ENCODE assay signal across 16 mouse cellular contexts in the genomic region with DNA sequence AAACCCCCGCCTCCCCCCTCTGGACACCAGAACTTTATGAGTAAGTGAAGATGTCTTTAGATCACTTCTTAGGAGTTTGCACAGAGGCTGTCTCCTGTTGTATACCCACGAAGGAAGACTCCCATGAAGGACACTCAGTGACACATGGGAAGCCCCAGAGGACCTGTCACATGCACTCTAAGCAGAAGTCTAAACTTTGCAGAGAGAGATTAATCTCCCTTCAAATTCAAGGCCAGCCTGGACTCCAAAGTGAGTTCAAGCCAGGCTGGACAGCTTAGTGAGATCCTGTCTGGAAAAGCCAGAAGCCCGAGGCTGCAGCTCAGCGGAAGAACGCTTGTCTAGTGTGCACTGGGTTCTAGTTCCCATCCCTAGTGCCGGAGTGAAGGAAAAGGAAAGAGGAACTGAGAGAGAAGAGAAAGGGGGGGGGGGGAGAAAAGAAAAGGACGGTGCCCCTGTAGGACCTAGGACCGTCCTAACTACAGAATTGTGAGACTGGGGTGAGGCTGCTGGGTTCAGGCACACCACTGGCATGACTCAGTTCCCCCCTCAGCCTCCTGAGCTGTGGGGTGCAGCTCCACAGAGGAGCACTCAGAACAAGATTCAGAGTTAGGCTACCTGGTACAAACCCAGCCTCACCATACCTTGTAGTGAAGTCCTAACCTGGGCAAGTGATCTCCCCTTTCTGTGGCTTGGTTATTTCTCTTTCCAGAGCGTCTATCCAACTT. TPM values are rescaled to one million over a fixed set of nuclear protein-coding genes. Genes with fewer than 3 reads are reported as not detected.
DNase-seq lines count a peak whose midpoint lies in the region; ATAC-seq and TF ChIP-seq lines count a peak whose summit lies in the region.
"Had no signal": no experiment of that assay in that cellular context is flagged by ENCODE, and none has a peak within 500 bp of the region (broad histone marks: within the 10 kb centered on the region; RNA-seq: fewer than 3 reads in every experiment).

No protein-coding gene starts in this region.

- H3K27me3 ChIP-seq in heart, adult 2 months (ENCODE audit: control insufficient read depth, insufficient read depth, low read length): no peaks in the 10 kb centered on the region
- H3K27me3 ChIP-seq in liver, postnatal 0 days (ENCODE audit: insufficient read depth, low read length): no peaks in the 10 kb centered on the region
- H3K27me3 ChIP-seq: heart, embryonic 15.5 days had no signal

- WGBS in heart, adult 2 months: 78% methylated on average over 9 of the region's 9 CpGs
- WGBS in liver, postnatal 0 days (ENCODE audit: insufficient replicate concordance): 48% methylated on average over 9 of the region's 9 CpGs

- no peak for ATAC-seq in liver, postnatal 0 days
- ATAC-seq: forebrain, postnatal 0 days had no signal

- H3K27ac ChIP-seq in heart, adult 2 months: peak overlapping the region; percentile 90
- peak overlapping the region; percentile 61 for H3K27ac ChIP-seq in liver, postnatal 0 days (ENCODE audit: low read depth)
- peak overlapping the region; percentile 99 for H3K27ac ChIP-seq in brown adipose tissue, adult 24 weeks (replicated peaks; ENCODE audit: low read depth, low read length)
- H3K27ac ChIP-seq: heart, embryonic 15.5 days had no signal

- no peaks in the 10 kb centered on the region for H3K36me3 ChIP-seq in heart, adult 2 months (ENCODE audit: control insufficient read depth, insufficient read depth, low read length)
- H3K36me3 ChIP-seq in liver, postnatal 0 days (replicated peaks; ENCODE audit: insufficient read depth, low read length): no peaks in the 10 kb centered on the region
- H3K36me3 ChIP-seq: heart, embryonic 15.5 days had no signal

- peaks cover 3% of the 10 kb centered on the region; the same call in 1 of the 2 replicates for H3K4me1 ChIP-seq in heart, adult 2 months (ENCODE audit: control insufficient read depth, insufficient read depth, low read length)
- peaks cover 37% of the 10 kb centered on the region for H3K4me1 ChIP-seq in liver, postnatal 0 days (ENCODE audit: insufficient read depth)
- H3K4me1 ChIP-seq in brown adipose tissue, adult 24 weeks (ENCODE audit: control insufficient read depth, insufficient read depth, insufficient read length, low read length): peaks cover 22% of the 10 kb centered on the region

- intact Hi-C loops in heart, adult 2 months (cut with DNase I): loop anchor here (2.0 to 5.0 kb wide), 2 partner anchors 17 to 37 kb away; a partner anchor contains a TSS

- TF ChIP-seq EP300 in heart, adult 2 months (IDR thresholded peaks at IDR 0.05; ENCODE audit: insufficient read depth, low read depth, low read length): no peak
- TF ChIP-seq EP300 in liver, postnatal 0 days (IDR thresholded peaks at IDR 0.05; ENCODE audit: low read depth): no peak

- TF ChIP-seq CTCF in heart, adult 2 months (IDR thresholded peaks at IDR 0.05): no peak
- TF ChIP-seq CTCF in liver, postnatal 0 days (IDR thresholded peaks at IDR 0.05; ENCODE audit: low read depth): no peak

- no peak for TF ChIP-seq POLR2A in heart, adult 2 months (IDR thresholded peaks at IDR 0.05; ENCODE audit: insufficient read depth, low read depth, low read length)

- no peak overlapping the region for H3K4me2 ChIP-seq in liver, postnatal 0 days (ENCODE audit: low read depth, low read length)
- H3K4me2 ChIP-seq: heart, embryonic 15.5 days had no signal

- H3K4me3 ChIP-seq in heart, adult 2 months: no peak overlapping the region
- H3K4me3 ChIP-seq in liver, postnatal 0 days (ENCODE audit: low read depth, low read length): no peak overlapping the region
- H3K4me3 ChIP-seq in brown adipose tissue, adult 24 weeks (ENCODE audit: insufficient read depth, low read depth, low read length): no peak overlapping the region
- H3K4me3 ChIP-seq: heart, embryonic 15.5 days had no signal

- no peak overlapping the region for H3K9ac ChIP-seq in heart, adult 2 months (ENCODE audit: low read depth, low read length)
- H3K9ac ChIP-seq in liver, postnatal 0 days (replicated peaks): no peak overlapping the region; the same call in 1 of the 2 replicates
- H3K9ac ChIP-seq: forebrain, postnatal 0 days; heart, embryonic 15.5 days had no signal

- DNase-seq in heart, adult 2 months: peak in 1 of 2 experiments; percentile 23
- DNase-seq in heart, postnatal 4 days: no peak
- no peak for DNase-seq in liver, postnatal 0 days
- no peak for DNase-seq in liver
- no peak for DNase-seq in embryo, embryonic 10.5 days (ENCODE audit: low spot score)
- no peak for DNase-seq in layer of hippocampus, adult 9-11 months
- DNase-seq: cerebellum, adult 9-11 months; forebrain, postnatal 0 days; lung, adult 18-20 months; lung, postnatal 14 days; retina, postnatal 1 day; right cerebral cortex, postnatal 4 days had no signal

- H3K79me2 ChIP-seq in heart, adult 2 months (replicated peaks; ENCODE audit: control insufficient read depth, insufficient read depth, low read length): no peaks in the 10 kb centered on the region

- H3K9me3 ChIP-seq in liver, postnatal 0 days (ENCODE audit: low read length): no peaks in the 10 kb centered on the region
- H3K9me3 ChIP-seq: heart, embryonic 15.5 days had no signal

RNA-seq across cellular contexts. Expression of a gene that starts 17.1 kb away (rescaled TPM):
- 100 to 1,000 TPM; 309 to 376 TPM for total RNA-seq in heart, adult 2 months (2021)
- 347 and 390 TPM in 2 replicates for polyA plus RNA-seq in heart, adult 2 months (2012; rRNA removed)
- total RNA-seq in heart, postnatal 4 days (2021): 10 to 100 TPM; 69.7 to 78.2 TPM
- polyA plus RNA-seq in liver, postnatal 0 days (2015; fragmentation: Nextera tagmentation; extraction: Ambion mirVana): 226 and 249 TPM in 2 replicates
- polyA plus RNA-seq in brown adipose tissue, adult 24 weeks (2012; ENCODE audit: insufficient read depth, insufficient read length, missing spikeins): 1,082 and 1,581 TPM in 2 replicates

RNA-seq across cellular contexts. Expression of a gene that starts 38.8 kb away (rescaled TPM):
- not detected for total RNA-seq in heart, adult 2 months (2021)
- polyA plus RNA-seq in heart, adult 2 months (2012; rRNA removed): 0.47 TPM in 1 of 2 replicates, not detected in the other
- not detected for total RNA-seq in heart, postnatal 4 days (2021)
- polyA plus RNA-seq in liver, postnatal 0 days (2015; fragmentation: Nextera tagmentation; extraction: Ambion mirVana): 3.9 and 4.0 TPM in 2 replicates
- 0.59 and 1.3 TPM in 2 replicates for polyA plus RNA-seq in brown adipose tissue, adult 24 weeks (2012; ENCODE audit: insufficient read depth, insufficient read length, missing spikeins)
- total RNA-seq: heart, adult 18-20 months; left cerebral cortex, postnatal 25 days had no signal

RNA-seq across cellular contexts. Expression of a gene that starts 58.7 kb away (rescaled TPM):
- 10 to 100 TPM; 21.0 to 22.1 TPM for total RNA-seq in heart, adult 2 months (2021)
- 5.9 and 9.1 TPM in 2 replicates for polyA plus RNA-seq in heart, adult 2 months (2012; rRNA removed)
- 10 to 100 TPM; 33.2 to 34.5 TPM for total RNA-seq in heart, postnatal 4 days (2021)
- polyA plus RNA-seq in liver, postnatal 0 days (2015; fragmentation: Nextera tagmentation; extraction: Ambion mirVana): 9.4 and 11.9 TPM in 2 replicates
- polyA plus RNA-seq in brown adipose tissue, adult 24 weeks (2012; ENCODE audit: insufficient read depth, insufficient read length, missing spikeins): 11.5 and 12.4 TPM in 2 replicates
